Mouse (Mus musculus): ENCODE results near the gene Dtx4.

DNA sequence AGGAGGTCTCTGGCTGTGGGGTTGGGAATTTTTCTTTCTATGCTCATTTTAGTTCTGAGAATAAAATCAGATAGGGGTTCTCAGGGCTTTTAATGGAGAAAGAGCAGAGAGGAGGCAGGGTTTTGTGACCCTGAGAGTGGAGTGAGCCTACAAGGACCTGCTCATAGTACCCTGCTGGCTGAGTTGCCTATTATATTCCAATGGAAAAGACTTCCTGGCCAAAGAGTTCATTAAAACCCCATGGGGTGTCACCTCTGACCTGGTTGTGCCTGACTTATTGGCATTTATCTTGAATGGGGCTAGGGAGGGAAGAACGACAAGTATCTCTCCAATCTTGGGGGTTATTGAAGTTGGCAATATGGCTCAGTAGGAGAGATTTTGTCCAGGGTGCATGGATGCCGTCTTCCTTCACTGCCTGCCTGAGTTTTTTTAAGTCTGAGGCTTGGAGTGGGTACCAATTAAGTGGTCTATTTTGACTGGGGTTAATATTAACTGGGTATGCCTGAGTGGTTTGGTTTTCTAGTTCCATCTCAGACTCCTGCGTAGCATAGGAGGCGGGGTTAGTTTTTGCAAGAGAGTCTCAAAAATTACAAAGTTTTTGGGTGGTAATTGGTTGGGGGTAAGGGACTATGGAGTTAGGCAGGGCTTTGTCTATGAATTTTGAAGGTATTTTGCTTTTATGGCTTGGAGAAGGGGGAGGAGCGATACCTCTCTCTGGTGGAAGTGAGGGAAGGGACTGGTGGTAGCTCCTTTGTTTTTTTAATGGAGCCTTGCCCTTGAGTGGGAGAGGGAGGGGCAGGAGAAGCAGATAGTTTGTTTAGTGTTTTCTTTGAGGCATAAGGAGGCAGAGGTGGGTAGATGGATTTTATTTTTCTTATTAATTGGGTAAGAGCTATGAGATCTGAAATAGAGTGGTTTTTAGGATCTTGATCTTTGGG is 49.0 kb upstream of the Dtx4 start:
- TF ChIP-seq POLR2A (IDR thresholded peaks at IDR 0.05; ENCODE audit: borderline replicate concordance, extremely low read depth, insufficient read depth, insufficient read length, poor library complexity, severe bottlenecking) (no peak), CTCF (IDR thresholded peaks at IDR 0.05; ENCODE audit: borderline replicate concordance, extremely low read depth, insufficient read depth, insufficient read length) (no peak)
